Mouse (Mus musculus) spleen, embryonic (tissue): ENCODE results near the gene Gm20388.

ENCODE experiments used
- CTCF ChIA-PET: fragments of 350-600 bp; sonication (Branson Sonifier 250); formaldehyde crosslinking; loops from one replicate; lab custom pipeline; 2022; lab: Charles Lee

Gm20388 gene

DNA sequence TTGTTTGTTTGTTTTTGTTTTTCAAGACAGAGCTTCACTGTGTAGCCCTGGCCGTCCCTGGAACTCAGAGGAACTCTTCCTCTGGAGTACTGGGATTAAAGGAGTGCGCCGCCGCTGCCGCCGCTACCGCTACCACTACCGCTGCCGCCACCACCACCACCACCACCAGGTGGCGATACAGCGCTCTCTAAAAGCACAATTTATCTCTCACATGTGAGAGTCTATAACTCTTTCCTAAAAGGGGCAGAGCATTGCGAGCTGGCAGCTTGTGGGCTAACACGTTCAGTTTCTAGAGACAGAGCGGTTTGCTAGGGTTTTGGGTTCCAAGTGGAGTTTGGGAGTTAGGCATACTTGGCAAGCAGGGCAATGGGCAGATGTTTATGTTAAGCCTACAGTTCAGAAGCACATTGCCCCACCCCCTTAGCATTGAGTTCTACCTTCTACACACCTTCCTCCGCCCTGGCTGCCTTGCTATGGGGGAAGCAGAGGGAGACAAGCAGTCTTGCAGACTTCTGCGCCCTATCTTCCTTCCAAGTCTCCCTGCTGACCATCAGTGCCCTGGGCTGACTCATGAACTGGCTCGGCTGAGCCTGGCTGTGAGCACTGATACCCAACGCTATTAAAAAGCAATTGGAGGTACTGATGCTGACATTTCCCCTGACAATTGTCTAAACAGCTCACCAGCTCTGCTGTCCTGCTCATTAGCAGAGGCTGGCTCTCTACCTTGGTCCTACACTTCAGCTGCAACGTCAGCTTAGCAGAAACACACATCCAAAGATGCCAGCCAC lies 3718.5 kb downstream of the Gm20388 start:
- CTCF ChIA-PET: no interaction called here

DNA sequence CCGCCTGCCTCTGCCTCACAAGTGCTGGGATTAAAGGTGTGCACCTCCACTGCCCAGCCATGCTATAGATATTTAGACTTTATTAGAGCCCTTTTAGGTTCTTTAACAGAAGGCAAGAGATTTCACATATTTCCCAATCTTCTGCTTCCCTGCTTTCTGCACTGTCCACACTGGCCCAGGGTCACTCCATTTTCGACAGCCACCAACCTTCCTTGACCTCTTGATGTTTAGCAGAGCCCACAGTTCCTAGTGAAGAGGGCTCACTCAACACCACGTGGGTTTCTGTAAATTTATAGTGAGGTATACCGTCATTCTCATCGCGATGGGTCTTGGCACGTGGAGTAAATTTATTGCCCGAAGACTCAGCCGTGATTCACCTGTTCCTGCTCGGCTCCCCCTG lies 3719.4 kb downstream of the Gm20388 start:
- CTCF ChIA-PET: no interaction called here

- CTCF ChIA-PET: interaction anchor here (0.6 kb wide), 1 partner anchor 986 kb away, joined by 3 read pairs; no protein-coding TSS in a partner anchor
Measured at GRCm38 (mm10) chr8:123630841-123631251, 3720.2 kb downstream of the Gm20388 start.

GRCm38 (mm10) chr8:123631746-123632145 lies 3721.1 kb downstream of the Gm20388 start:
- CTCF ChIA-PET: interaction anchor here (0.7 kb wide), 1 partner anchor 1678 kb away, joined by 3 read pairs; no protein-coding TSS in a partner anchor

DNA sequence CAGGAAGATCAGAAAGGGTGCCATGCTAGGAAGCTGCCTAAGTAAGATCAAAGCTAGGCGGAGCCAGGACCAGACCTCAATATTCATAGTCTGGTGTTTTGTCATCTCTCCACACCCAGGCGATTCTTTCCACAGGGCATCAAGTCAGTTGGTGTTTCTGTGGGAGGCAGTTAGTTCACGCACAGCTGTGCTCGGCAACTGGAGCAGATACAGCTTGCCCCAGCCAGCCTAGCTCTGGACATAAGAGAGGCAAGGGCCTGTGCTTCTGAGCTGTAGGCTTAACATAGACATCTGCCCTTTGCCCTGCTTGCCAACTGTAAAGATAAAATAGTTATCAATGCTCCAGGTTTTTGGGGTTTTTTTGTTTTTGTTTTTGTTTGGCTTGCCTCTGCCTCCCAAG lies 3721.6 kb downstream of the Gm20388 start:
- CTCF ChIA-PET: interaction anchor here (0.7 kb wide), 1 partner anchor 1677 kb away, joined by 3 read pairs; no protein-coding TSS in a partner anchor

DNA sequence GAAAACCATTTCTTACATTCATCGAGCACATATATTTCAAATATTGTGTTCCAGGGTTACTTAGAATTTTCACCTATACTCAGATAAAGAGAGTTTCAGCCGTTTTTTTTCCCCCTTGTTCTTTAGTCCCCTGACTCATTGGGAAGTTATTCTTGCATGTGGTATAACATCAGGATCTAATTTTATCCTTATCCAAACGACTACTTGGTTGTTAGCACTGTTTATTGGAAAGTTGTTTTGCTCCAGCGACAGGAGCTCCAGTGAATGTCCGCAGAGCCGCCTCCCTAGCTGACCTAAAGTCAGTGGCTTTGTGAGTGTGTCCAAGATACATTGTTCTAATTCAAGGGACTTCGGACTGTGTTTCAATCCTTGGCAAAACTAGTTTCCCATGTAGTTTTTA lies 3723.2 kb downstream of the Gm20388 start:
- CTCF ChIA-PET: no interaction called here

GRCm38 (mm10) chr8:123634395-123635131 lies 3723.9 kb downstream of the Gm20388 start:
- CTCF ChIA-PET: no interaction called here

DNA sequence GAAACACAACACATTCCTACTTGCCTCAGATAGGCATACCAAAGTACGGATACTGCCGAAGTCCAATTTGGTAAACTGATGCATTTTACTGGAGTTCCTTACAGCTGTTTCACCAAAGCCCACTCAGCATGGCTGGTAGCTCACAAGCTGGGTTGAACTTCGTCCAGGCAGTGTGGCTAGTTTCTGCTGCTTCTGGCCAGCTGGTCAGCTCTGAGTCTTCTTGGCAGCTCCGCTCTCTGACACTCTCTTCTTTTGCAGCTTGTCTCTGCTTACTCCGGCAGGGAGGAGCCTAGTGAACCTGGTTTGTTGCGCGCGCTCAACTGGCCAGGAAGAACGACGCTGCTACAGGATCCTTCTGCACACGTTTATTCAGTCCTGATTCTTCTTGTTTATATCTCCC lies 3725.0 kb downstream of the Gm20388 start:
- CTCF ChIA-PET: no interaction called here

- CTCF ChIA-PET: no interaction called here
Measured at GRCm38 (mm10) chr8:123643330-123644051, 3732.8 kb downstream of the Gm20388 start.

GRCm38 (mm10) chr8:123645229-123645628 lies 3734.6 kb downstream of the Gm20388 start:
- CTCF ChIA-PET: no interaction called here

GRCm38 (mm10) chr8:123648245-123649170 lies 3737.9 kb downstream of the Gm20388 start:
- CTCF ChIA-PET: no interaction called here

DNA sequence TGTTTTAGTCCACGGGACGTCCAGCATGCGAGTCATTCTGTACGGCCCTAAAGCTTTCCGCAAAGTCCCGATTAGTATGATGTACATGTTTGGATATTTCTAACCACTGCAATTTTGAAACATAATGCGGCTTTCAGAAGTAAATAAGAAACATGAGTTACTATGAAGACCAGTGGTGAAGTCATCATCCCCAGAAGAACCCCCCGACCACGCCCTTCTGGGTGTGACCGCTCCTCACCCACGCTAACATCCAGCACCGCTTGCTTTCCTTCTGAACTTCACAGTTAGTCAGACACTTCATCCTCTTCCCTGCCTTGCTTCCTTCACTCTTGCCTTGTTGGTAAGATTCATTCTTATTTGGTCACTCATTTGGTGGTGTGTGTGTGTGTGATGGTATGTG lies 3738.8 kb downstream of the Gm20388 start:
- CTCF ChIA-PET: no interaction called here

- CTCF ChIA-PET: interaction anchor here (0.6 kb wide), 1 partner anchor 565 kb away, joined by 3 read pairs; no protein-coding TSS in a partner anchor
Measured at GRCm38 (mm10) chr8:123651390-123652098, 3740.9 kb downstream of the Gm20388 start.

- CTCF ChIA-PET: no interaction called here
Measured at GRCm38 (mm10) chr8:123652641-123653040, 3742.0 kb downstream of the Gm20388 start.

GRCm38 (mm10) chr8:123653308-123653993 lies 3742.8 kb downstream of the Gm20388 start, which contains the start of gene Rhou:
Rhou (plus strand) TSS chr8:123653929.
- CTCF ChIA-PET: no interaction called here

- CTCF ChIA-PET: no interaction called here
Measured at GRCm38 (mm10) chr8:123653994-123654569, 3743.4 kb downstream of the Gm20388 start.

- CTCF ChIA-PET: no interaction called here
Measured at GRCm38 (mm10) chr8:123654763-123655162, 3744.1 kb downstream of the Gm20388 start.

GRCm38 (mm10) chr8:123655351-123655779 lies 3744.7 kb downstream of the Gm20388 start:
- CTCF ChIA-PET: no interaction called here

DNA sequence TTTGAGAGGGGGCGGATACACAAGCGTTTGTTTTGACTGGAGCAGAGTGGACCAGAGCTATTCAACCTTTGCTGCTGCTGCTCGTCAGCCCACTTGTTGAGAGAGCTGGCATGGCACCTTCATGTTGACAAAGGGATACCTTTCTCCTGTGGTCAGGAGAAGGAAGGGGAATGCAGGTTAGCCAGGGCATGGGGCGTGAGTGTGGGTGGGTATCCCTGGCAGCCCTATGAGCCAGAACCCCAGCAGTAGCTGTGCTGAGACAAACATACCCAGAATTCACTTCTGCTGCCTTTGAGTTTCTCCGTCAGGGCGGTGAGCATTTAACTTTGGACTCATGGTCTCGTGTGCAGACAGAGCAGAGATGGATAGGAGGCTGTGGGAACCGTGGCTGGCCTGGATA lies 3747.2 kb downstream of the Gm20388 start:
- CTCF ChIA-PET: no interaction called here
